Mouse (Mus musculus) brain, embryonic 14.5 days (tissue): Measurements from ENCODE around the gene Ercc4.

Source experiments
- CTCF ChIP-seq: fragments of 200-500 bp; IDR thresholded peaks from 2 replicates; pipeline ENCODE4 v1.5.1; 2012; ENCODE audit warnings: inconsistent platforms, mild to moderate bottlenecking, moderate library complexity, borderline replicate concordance; ENCODE audit not compliant: insufficient read depth, insufficient read length; ENCODE audit errors: extremely low read depth
- POLR2A ChIP-seq: fragments of 200-500 bp; IDR thresholded peaks from 2 replicates; pipeline ENCODE4 v1.6.1; 2012; ENCODE audit warnings: mild to moderate bottlenecking, inconsistent platforms, borderline replicate concordance; ENCODE audit not compliant: poor library complexity, insufficient read depth, insufficient read length, severe bottlenecking; ENCODE audit errors: extremely low read depth

GRCm38 (mm10) chr16:13109990-13110595, 609 bp downstream of the Ercc4 start:
- TF ChIP-seq CTCF (no peak), POLR2A (no peak)
